Mouse (Mus musculus): ENCODE results near the gene Cnksr3. TPM values are rescaled to one million over a fixed set of nuclear protein-coding genes. Genes with fewer than 3 reads are reported as not detected.

The Cnksr3 gene
- total RNA-seq (2023): 1 to 10 TPM; 3.9 to 4.1 TPM

GRCm38 (mm10) chr10:7211696-7212482, at the start of gene Cnksr3:
Cnksr3 (minus strand) TSS chr10:7212237.

Other genes starting within 250 kb of the Cnksr3 start
- gene Ipcef1, start 159.8 kb downstream of the Cnksr3 start, total RNA-seq (2023): 100 to 1,000 TPM; 102 to 108 TPM